ENCODE assay signal across 4 mouse cellular contexts in genomic region chr4:119904296-119904695, GRCm38 (mm10).
"Had no signal": no experiment of that assay in that cellular context is flagged by ENCODE, and none has a peak within 500 bp of the region (broad histone marks: within the 10 kb centered on the region; RNA-seq: fewer than 3 reads in every experiment).

No protein-coding gene starts in this region.

- DNase-seq: kidney, adult 11 months; kidney, adult 9 months had no signal

- ATAC-seq: liver, embryonic 12.5 days; midbrain, embryonic 15.5 days had no signal
